Mouse (Mus musculus): ENCODE measurements at regions not wholly inside any gene's neighbourhood (a gene's known extent, or its start where the extent isn't known, plus 50 kb on each side); places are given as distances from the start of the nearest gene placed in this dataset.

DNA sequence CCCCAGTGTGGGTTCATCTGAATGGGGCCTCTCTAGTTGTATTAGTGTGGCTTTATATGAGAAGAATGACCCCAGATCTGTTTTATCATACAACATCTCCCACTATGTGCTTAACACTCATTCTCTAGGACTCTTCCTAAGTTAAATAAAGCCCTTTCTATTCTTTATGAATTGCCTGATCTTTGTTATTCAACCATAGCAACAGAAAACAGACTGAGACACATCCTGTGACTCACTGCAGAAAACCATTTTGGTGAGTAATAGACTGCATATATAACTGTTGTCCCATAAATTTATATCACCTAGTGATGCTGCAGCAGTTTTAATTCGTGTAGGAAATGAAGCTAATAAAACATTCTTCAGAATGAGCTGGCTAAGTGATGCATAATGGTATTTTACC, 406.0 kb upstream of the Pmfbp1 start:
- Histone ChIP-seq H3K36me3 (replicated peaks) (no peaks in the 10 kb centered on the region), H3K27me3 (replicated peaks; ENCODE audit: low read depth, poor library complexity, severe bottlenecking) (no peaks in the 10 kb centered on the region), H3K27ac (replicated peaks) (no peak overlapping the region), H3K9me3 (no peaks in the 10 kb centered on the region), H3K4me1 (0 out of 2 replicates have a peak, but pooled peaks cover 2% of the 10 kb centered on the region), H3K4me3 (no peak overlapping the region)
- DNase-seq (ENCODE audit: low spot score) = no peak
- 65% methylated on average over 1 of the region's 1 CpGs for WGBS

DNA sequence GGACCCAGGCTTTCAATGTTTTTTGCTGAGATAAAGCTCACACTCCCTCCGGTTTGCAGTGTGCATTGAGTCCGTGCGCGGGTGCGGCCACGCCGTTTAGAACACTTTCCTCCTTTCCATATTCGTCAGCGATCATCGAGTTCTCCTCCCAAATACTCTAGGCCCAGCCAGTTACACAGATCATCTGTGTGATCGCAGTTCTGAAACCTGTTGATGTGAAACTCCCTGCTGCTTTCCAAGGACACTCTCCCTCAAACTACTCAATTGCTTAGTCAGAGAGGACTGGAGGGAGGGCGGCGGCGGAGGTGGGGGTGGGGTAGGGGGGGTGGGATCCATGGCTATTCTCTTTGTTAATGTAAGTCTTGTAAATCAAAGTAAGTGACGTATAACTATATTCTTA, 394.2 kb upstream of the Pmfbp1 start:
- H3K27me3 ChIP-seq (replicated peaks; ENCODE audit: low read depth, poor library complexity, severe bottlenecking) = no peaks in the 10 kb centered on the region
- no peaks in the 10 kb centered on the region for H3K4me1 ChIP-seq
- no peak for DNase-seq (ENCODE audit: low spot score)
- H3K36me3 ChIP-seq (replicated peaks) = no peaks in the 10 kb centered on the region
- 94% methylated on average over 15 of the region's 15 CpGs for WGBS
- H3K9me3 ChIP-seq = no peaks in the 10 kb centered on the region
- no peak overlapping the region for H3K27ac ChIP-seq (replicated peaks)
- H3K4me3 ChIP-seq = no peak overlapping the region

DNA sequence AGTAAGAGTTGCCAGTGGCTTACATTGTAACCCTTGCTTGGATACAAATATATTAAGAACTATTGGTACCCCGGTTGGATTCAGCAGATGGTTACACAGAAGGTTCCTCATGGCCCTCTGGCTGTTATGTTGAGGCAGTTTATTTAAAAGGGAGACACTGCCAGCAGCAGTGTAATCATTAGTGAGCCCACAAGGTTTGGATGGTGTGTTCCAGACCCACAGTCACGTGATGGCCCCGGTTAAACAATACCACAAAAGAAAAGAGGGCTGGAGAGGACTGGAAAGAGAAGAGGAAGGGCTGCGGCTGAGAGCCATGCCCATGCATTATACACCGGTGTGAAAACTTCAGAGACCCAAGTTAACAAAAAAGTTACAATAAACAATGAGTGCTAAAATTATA, 392.4 kb upstream of the Pmfbp1 start:
- Histone ChIP-seq H3K36me3 (replicated peaks) (no peaks in the 10 kb centered on the region), H3K4me1 (peaks cover 12% of the 10 kb centered on the region), H3K27ac (replicated peaks) (no peak overlapping the region), H3K9me3 (no peaks in the 10 kb centered on the region), H3K4me3 (no peak overlapping the region), H3K27me3 (replicated peaks; ENCODE audit: low read depth, poor library complexity, severe bottlenecking) (0 out of 2 replicates have a peak, but pooled peaks cover 3% of the 10 kb centered on the region)
- DNase-seq (ENCODE audit: low spot score) = no peak
- WGBS = 87% methylated on average over 5 of the region's 5 CpGs

DNA sequence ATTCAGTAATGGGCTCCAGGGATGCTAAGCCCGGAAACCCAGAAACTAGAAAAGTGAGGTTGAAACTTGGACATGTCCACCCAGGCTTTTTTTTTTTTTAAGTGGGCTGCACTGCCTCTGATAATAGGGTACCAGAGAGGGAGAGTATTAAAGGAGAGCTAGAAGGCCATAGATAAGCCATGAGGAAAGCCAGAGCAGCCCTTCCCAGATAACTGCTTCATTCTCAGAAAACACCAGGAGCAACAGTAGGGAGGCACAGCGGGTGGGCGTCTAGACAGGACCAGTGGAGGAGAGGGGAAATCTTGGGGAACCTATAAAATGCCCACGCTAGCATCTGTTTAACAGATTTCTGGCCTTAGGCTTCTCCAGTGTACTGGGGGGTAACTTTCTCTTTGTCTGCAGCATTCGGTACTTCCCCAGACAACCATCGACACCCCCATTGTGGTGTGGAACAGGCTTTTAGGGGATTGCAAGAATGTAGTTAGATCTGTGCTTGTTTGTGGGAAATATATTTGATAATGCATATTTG, 389.0 kb upstream of the Pmfbp1 start:
- WGBS = 67% methylated on average over 6 of the region's 6 CpGs
- H3K4me1 ChIP-seq = peaks cover 32% of the 10 kb centered on the region
- no peaks in the 10 kb centered on the region for H3K9me3 ChIP-seq
- H3K27ac ChIP-seq (replicated peaks) = no peak overlapping the region
- H3K27me3 ChIP-seq (replicated peaks; ENCODE audit: low read depth, poor library complexity, severe bottlenecking) = 0 out of 2 replicates have a peak, but pooled peaks cover 3% of the 10 kb centered on the region
- DNase-seq (ENCODE audit: low spot score) = no peak
- H3K4me3 ChIP-seq = no peak overlapping the region
- no peaks in the 10 kb centered on the region for H3K36me3 ChIP-seq (replicated peaks)

DNA sequence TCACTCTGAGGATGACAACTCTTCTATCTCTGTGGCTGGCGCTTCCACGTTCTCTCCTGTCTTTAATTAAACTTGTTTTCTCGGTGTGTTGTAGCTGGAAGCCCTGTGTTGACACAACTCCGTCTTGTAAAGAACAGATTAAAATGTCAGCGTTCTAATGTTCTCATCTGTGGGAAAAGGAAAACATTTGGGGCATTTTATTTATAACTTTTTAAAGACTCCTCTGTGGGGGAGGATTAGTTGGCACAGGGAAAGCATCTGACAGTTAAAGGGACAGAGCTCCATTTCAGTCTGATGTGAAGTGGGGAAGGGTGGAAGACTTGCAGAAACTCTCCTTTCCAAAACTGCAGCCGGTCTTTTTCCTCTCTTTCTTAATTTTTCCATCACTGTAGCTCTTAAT, 388.1 kb upstream of the Pmfbp1 start:
- Histone ChIP-seq H3K4me1 (peaks cover 32% of the 10 kb centered on the region), H3K9me3 (no peaks in the 10 kb centered on the region), H3K27me3 (replicated peaks; ENCODE audit: low read depth, poor library complexity, severe bottlenecking) (0 out of 2 replicates have a peak, but pooled peaks cover 3% of the 10 kb centered on the region), H3K36me3 (replicated peaks) (no peaks in the 10 kb centered on the region), H3K27ac (replicated peaks) (no peak overlapping the region), H3K4me3 (no peak overlapping the region)
- WGBS = 28% methylated on average over 6 of the region's 6 CpGs
- no peak for DNase-seq (ENCODE audit: low spot score)

DNA sequence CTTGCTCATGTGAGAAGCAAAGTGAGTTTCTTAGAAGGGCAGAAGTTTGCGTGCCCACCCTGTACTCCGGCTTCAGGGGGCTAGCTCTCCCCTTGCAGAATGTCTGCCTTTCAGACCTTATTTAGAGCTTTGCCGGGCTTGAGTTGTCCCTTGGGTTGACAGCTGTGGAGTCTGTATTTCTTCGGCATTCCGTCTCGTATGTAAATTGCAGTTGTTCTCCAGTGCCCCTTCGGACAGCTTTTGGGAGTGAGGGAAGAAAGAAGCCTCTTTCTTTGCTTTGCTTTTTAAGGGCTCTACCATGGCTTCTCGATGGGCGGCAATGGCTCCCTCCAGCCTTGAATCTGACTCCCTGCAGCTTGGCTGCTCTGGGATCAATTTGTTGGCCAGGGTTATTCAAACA, 386.9 kb upstream of the Pmfbp1 start:
- Histone ChIP-seq H3K9me3 (no peaks in the 10 kb centered on the region), H3K27me3 (replicated peaks; ENCODE audit: low read depth, poor library complexity, severe bottlenecking) (0 out of 2 replicates have a peak, but pooled peaks cover 3% of the 10 kb centered on the region), H3K36me3 (replicated peaks) (no peaks in the 10 kb centered on the region), H3K4me3 (no peak overlapping the region), H3K4me1 (peaks cover 32% of the 10 kb centered on the region), H3K27ac (replicated peaks) (no peak overlapping the region)
- 60% methylated on average over 9 of the region's 9 CpGs for WGBS
- DNase-seq (ENCODE audit: low spot score) = no peak

DNA sequence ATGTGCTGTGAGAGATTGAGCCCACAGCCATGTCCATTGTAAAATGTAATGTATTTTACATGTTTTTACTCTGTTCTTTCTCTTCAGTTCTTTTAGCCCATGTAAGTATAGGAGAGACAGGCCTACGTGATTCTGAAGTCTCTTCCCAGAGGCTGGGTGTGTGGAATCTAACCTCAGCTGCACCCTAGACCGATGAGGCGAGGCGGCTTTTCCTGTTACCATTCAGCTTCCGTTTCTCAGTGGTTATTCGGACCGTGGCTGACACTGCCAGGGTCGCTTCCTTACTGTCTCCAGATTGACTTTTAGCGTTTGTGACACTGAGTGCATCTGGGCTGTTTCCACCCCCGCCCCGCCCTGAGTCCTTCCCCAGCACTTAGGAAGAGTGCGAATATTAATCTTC, 386.1 kb upstream of the Pmfbp1 start:
- WGBS = 60% methylated on average over 12 of the region's 12 CpGs
- Histone ChIP-seq H3K36me3 (replicated peaks) (no peaks in the 10 kb centered on the region), H3K4me3 (no peak overlapping the region), H3K9me3 (no peaks in the 10 kb centered on the region), H3K27me3 (replicated peaks; ENCODE audit: low read depth, poor library complexity, severe bottlenecking) (0 out of 2 replicates have a peak, but pooled peaks cover 3% of the 10 kb centered on the region), H3K4me1 (peaks cover 32% of the 10 kb centered on the region), H3K27ac (replicated peaks) (no peak overlapping the region)
- DNase-seq (ENCODE audit: low spot score) = no peak

DNA sequence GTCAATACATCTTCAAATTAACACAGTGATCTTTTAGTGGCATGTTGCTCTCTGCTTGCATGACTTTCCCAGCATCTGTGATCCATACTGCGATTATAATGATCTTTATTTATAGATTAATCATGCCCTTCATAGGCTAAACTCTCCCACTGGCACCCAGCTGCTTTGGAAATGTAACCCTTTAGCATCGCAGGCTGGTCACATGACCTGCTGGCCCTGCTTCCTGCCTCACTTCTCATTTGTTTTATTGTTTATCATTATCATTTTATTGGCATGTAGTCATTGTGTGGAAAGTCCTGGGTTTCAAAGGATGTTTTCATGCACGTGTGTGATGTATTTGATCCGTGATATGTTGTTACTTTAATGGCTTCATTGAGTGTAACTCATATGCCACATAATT, 384.4 kb upstream of the Pmfbp1 start:
- H3K27ac ChIP-seq (replicated peaks) = no peak overlapping the region
- 89% methylated on average over 4 of the region's 4 CpGs for WGBS
- DNase-seq (ENCODE audit: low spot score) = no peak
- H3K4me1 ChIP-seq = peaks cover 32% of the 10 kb centered on the region
- no peaks in the 10 kb centered on the region for H3K9me3 ChIP-seq
- no peak overlapping the region for H3K4me3 ChIP-seq
- no peaks in the 10 kb centered on the region for H3K36me3 ChIP-seq (replicated peaks)
- 0 out of 2 replicates have a peak, but pooled peaks cover 3% of the 10 kb centered on the region for H3K27me3 ChIP-seq (replicated peaks; ENCODE audit: low read depth, poor library complexity, severe bottlenecking)

DNA sequence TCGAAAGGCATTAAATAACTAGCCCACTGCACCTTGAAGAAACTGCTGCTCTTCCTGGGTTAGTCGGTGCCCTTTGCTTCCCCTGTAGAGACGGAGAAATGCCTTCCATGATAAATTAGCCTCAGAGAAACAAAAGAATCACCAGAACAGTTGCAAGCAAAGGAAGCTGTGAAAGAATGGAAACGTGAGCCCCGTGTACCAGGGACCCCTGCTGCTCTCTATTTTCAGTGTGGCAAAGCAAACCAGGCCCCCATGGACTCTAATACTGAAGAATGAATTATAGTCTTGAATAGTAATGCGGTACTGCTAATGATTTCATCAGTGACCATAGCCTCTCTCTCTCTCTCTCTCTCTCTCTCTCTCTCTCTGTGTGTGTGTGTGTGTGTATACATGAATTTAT, 372.1 kb upstream of the Pmfbp1 start:
- no peak for DNase-seq (ENCODE audit: low spot score)
- no peak overlapping the region for H3K27ac ChIP-seq (replicated peaks)
- H3K4me1 ChIP-seq = peaks cover 5% of the 10 kb centered on the region; the same call in 1 of the 2 replicates
- 37% methylated on average over 6 of the region's 6 CpGs for WGBS
- no peaks in the 10 kb centered on the region for H3K9me3 ChIP-seq
- no peaks in the 10 kb centered on the region for H3K27me3 ChIP-seq (replicated peaks; ENCODE audit: low read depth, poor library complexity, severe bottlenecking)
- no peaks in the 10 kb centered on the region for H3K36me3 ChIP-seq (replicated peaks)
- H3K4me3 ChIP-seq = no peak overlapping the region

DNA sequence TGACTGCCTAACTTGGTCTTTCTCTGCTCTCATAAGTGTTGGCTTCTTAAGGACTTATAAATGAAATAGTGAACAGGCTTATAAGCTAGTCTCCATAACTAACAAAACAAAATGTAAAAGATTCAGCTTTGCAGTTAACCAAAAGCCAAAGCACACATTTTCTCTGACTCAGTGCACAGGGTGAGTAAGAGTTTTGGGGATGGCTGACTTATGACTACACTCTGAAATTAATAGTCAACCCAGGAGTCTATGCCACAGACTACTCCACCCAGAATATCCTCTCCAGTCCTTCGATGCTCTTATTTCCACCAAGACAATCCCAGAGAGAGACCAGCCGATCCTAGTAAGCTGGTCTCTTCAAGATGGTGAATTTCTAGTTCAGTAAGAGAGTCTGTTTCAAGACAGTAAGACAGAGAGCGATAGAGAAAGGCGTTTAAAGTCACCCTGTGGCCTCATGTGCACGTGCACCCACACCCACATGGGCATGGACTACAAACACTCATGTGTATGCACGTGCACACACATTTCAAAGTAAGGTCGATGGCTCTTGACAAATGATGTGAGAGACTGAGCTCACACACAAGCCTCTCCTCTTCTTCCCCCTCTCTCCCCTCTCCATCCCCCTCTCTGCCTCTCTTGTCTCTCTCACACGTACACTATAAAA, 351.2 kb upstream of the Pmfbp1 start:
- no peaks in the 10 kb centered on the region for H3K9me3 ChIP-seq
- 92% methylated on average over 8 of the region's 8 CpGs for WGBS
- H3K27ac ChIP-seq (replicated peaks) = no peak overlapping the region
- DNase-seq (ENCODE audit: low spot score) = no peak
- H3K36me3 ChIP-seq (replicated peaks) = no peaks in the 10 kb centered on the region
- no peaks in the 10 kb centered on the region for H3K27me3 ChIP-seq (replicated peaks; ENCODE audit: low read depth, poor library complexity, severe bottlenecking)
- no peaks in the 10 kb centered on the region for H3K4me1 ChIP-seq
- H3K4me3 ChIP-seq = no peak overlapping the region

DNA sequence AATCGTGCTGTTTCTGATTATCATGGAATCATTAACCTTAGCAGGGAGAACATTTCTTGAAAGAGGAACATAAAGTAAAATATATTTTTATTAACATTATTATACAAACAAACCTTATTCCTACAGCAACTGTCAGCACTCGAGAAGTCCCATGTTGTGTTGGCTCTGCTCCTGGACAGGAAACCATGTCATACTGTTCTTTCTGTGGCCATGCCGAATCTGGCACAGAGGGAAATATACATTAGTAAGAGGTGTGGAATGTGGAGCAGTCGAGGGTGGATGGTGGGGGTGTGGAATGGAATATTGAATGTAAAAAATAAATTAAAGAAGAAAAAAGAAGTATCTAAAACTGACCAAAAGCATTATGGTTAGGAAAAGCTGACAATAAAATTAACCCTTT, 342.1 kb upstream of the Pmfbp1 start:
- no peak for DNase-seq (ENCODE audit: low spot score)
- no peaks in the 10 kb centered on the region for H3K27me3 ChIP-seq (replicated peaks; ENCODE audit: low read depth, poor library complexity, severe bottlenecking)
- H3K36me3 ChIP-seq (replicated peaks) = no peaks in the 10 kb centered on the region
- 85% methylated on average over 4 of the region's 4 CpGs for WGBS
- no peak overlapping the region for H3K27ac ChIP-seq (replicated peaks)
- H3K4me1 ChIP-seq = peaks cover 6% of the 10 kb centered on the region; the same call in 1 of the 2 replicates
- no peak overlapping the region for H3K4me3 ChIP-seq
- peaks cover 9% of the 10 kb centered on the region; the same call in 1 of the 2 replicates for H3K9me3 ChIP-seq

DNA sequence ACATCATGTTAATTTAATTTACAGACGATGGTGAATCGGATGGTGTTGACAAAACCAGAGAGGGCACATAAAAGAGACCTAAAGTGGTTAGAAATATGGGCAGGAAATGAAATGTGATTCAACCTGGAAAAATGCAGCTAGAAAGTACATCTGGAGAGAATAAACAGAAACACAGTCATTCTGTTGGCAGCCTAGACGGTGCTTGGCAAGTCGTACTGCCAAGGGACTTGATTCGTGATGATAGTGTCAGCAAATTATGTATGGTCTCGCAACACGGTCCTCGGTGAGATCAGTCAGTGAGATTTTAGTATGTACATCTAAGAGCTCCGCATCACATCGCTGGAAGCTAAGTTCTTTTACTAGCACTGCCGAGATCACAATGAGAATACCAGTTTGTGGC, 338.3 kb upstream of the Pmfbp1 start:
- H3K27me3 ChIP-seq (replicated peaks; ENCODE audit: low read depth, poor library complexity, severe bottlenecking) = no peaks in the 10 kb centered on the region
- no peaks in the 10 kb centered on the region for H3K36me3 ChIP-seq (replicated peaks)
- DNase-seq (ENCODE audit: low spot score) = peak; percentile 13
- WGBS = 58% methylated on average over 11 of the region's 11 CpGs
- H3K4me3 ChIP-seq = no peak overlapping the region
- no peak overlapping the region for H3K27ac ChIP-seq (replicated peaks)
- H3K4me1 ChIP-seq = peaks cover 6% of the 10 kb centered on the region; the same call in 1 of the 2 replicates
- H3K9me3 ChIP-seq = peaks cover 9% of the 10 kb centered on the region; the same call in 1 of the 2 replicates

DNA sequence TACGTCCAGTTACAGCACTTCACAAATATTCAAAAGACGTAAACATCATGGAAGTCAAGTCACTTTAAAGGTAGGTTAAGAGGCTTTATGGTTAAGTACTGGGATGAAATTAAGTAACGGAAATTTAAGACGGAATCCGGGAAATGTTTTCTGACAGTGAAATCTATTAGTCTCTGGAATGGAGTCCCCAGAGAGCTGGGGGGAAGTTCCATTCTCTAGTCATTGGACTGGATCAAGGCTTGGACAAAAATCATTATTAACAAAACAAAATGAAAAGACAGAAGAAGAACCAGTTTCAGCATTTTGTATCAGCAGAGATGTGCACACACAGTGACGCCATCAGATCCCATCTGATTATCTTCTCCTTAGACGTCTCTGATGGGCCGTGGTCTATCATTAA, 337.8 kb upstream of the Pmfbp1 start:
- H3K4me1 ChIP-seq = peaks cover 6% of the 10 kb centered on the region; the same call in 1 of the 2 replicates
- H3K27ac ChIP-seq (replicated peaks) = no peak overlapping the region
- H3K9me3 ChIP-seq = peaks cover 8% of the 10 kb centered on the region; the same call in 1 of the 2 replicates
- no peak overlapping the region for H3K4me3 ChIP-seq
- WGBS = 76% methylated on average over 8 of the region's 8 CpGs
- DNase-seq (ENCODE audit: low spot score) = no peak
- no peaks in the 10 kb centered on the region for H3K36me3 ChIP-seq (replicated peaks)
- no peaks in the 10 kb centered on the region for H3K27me3 ChIP-seq (replicated peaks; ENCODE audit: low read depth, poor library complexity, severe bottlenecking)

Data from embryonic facial prominence, embryonic 10.5 days (tissue).